17 mouse cellular contexts compared by ENCODE assay signal in genomic region chr1:172406077-172406706, GRCm38 (mm10). TPM values are rescaled to one million over a fixed set of nuclear protein-coding genes. Genes with fewer than 3 reads are reported as not detected.
DNase-seq lines count a peak whose midpoint lies in the region; ATAC-seq and TF ChIP-seq lines count a peak whose summit lies in the region.
"Had no signal": no experiment of that assay in that cellular context is flagged by ENCODE, and none has a peak within 500 bp of the region (broad histone marks: within the 10 kb centered on the region; RNA-seq: fewer than 3 reads in every experiment).

No protein-coding gene starts in this region.

- no peak overlapping the region for H3K9ac ChIP-seq in forebrain, postnatal 0 days
- H3K9ac ChIP-seq in forebrain, embryonic 14.5 days (ENCODE audit: low read length), result no peak overlapping the region
- H3K9ac ChIP-seq: heart, embryonic 15.5 days; lung, embryonic 15.5 days had no signal

- peak; percentile 16; the same call in 1 of the 2 replicates for ATAC-seq in forebrain, postnatal 0 days
- no peak for ATAC-seq in forebrain, embryonic 14.5 days

- H3K27me3 ChIP-seq in forebrain, postnatal 0 days (ENCODE audit: insufficient read depth, low read length), result no peaks in the 10 kb centered on the region
- no peaks in the 10 kb centered on the region for H3K27me3 ChIP-seq in forebrain, embryonic 14.5 days (replicated peaks; ENCODE audit: control insufficient read depth, insufficient read depth, low read length)

- no peak for DNase-seq in forebrain, postnatal 0 days
- DNase-seq in forebrain, embryonic 14.5 days (ENCODE audit: low spot score), result no peak
- DNase-seq in 3134 (ENCODE audit: extremely low read depth, insufficient read length, low spot score), result peak; percentile 26
- DNase-seq in embryo, embryonic 11 days, result peak; percentile 30
- peak; percentile 68 for DNase-seq in mesoderm, embryonic 11.5 days (ENCODE audit: low read depth, low spot score)
- DNase-seq in heart, postnatal 4 days, result no peak
- DNase-seq in layer of hippocampus, postnatal 14 days (ENCODE audit: low spot score in 2 of 2), result no peak
- no peak for DNase-seq in kidney, postnatal 25 days
- DNase-seq: adrenal gland, postnatal 10 days; cerebellum, adult 8-10 months; heart, adult 18-20 months; kidney, postnatal 14 days; layer of hippocampus, adult 9-11 months; right cerebral cortex, postnatal 25 days had no signal

- WGBS in forebrain, postnatal 0 days, result 49% methylated on average over 16 of the region's 16 CpGs
- 50% methylated on average over 16 of the region's 16 CpGs for WGBS in forebrain, embryonic 14.5 days

- no peaks in the 10 kb centered on the region for H3K4me1 ChIP-seq in forebrain, postnatal 0 days (ENCODE audit: insufficient read depth)
- no peaks in the 10 kb centered on the region for H3K4me1 ChIP-seq in forebrain, embryonic 14.5 days (ENCODE audit: control insufficient read depth, insufficient read depth, low read length)
- H3K4me1 ChIP-seq: heart, embryonic 15.5 days; lung, embryonic 15.5 days had no signal

- H3K9me3 ChIP-seq in forebrain, postnatal 0 days (ENCODE audit: low read length), result no peaks in the 10 kb centered on the region
- no peaks in the 10 kb centered on the region for H3K9me3 ChIP-seq in forebrain, embryonic 14.5 days (replicated peaks; ENCODE audit: control insufficient read depth, low read length)
- H3K9me3 ChIP-seq: G1E; heart, embryonic 15.5 days; lung, embryonic 15.5 days had no signal

- H3K4me3 ChIP-seq in forebrain, postnatal 0 days (ENCODE audit: low read depth, low read length), result no peak overlapping the region
- H3K4me3 ChIP-seq in forebrain, embryonic 14.5 days (ENCODE audit: low read depth, low read length), result no peak overlapping the region
- H3K4me3 ChIP-seq: heart, embryonic 15.5 days; lung, embryonic 15.5 days had no signal

- no peak overlapping the region for H3K4me2 ChIP-seq in forebrain, postnatal 0 days (ENCODE audit: low read depth)
- no peak overlapping the region for H3K4me2 ChIP-seq in forebrain, embryonic 14.5 days (ENCODE audit: low read length)
- H3K4me2 ChIP-seq: heart, embryonic 15.5 days; lung, embryonic 15.5 days had no signal

- no peak overlapping the region for H3K27ac ChIP-seq in forebrain, postnatal 0 days (ENCODE audit: low read depth, low read length)
- H3K27ac ChIP-seq in forebrain, embryonic 14.5 days (ENCODE audit: low read depth, low read length), result no peak overlapping the region
- H3K27ac ChIP-seq: heart, embryonic 15.5 days; lung, embryonic 15.5 days had no signal

- no peak for TF ChIP-seq CTCF in forebrain, postnatal 0 days (IDR thresholded peaks at IDR 0.05; ENCODE audit: low read depth)

- no peaks in the 10 kb centered on the region for H3K36me3 ChIP-seq in forebrain, postnatal 0 days (ENCODE audit: insufficient read depth)
- no peaks in the 10 kb centered on the region for H3K36me3 ChIP-seq in forebrain, embryonic 14.5 days (ENCODE audit: control insufficient read depth, insufficient read depth, low read length)
- H3K36me3 ChIP-seq: G1E; heart, embryonic 15.5 days; lung, embryonic 15.5 days had no signal

RNA-seq across cellular contexts. Expression of gene Pigm, which starts 29.8 kb away (rescaled TPM):
- total RNA-seq in forebrain, postnatal 0 days (2014; rRNA removed), result 10.4 and 14.5 TPM in 2 replicates
- 1.9 and 2.3 TPM in 2 replicates for polyA plus RNA-seq in forebrain, postnatal 0 days (2015; fragmentation: Nextera tagmentation; extraction: Ambion mirVana)
- polyA plus RNA-seq in forebrain, embryonic 14.5 days (2014; fragmentation: Nextera tagmentation; extraction: Ambion mirVana), result 4.8 and 5.1 TPM in 2 replicates
- 10 to 100 TPM; 10.1 to 11.4 TPM for total RNA-seq in heart, postnatal 4 days (2021)
- 1 to 10 TPM; 8.9 to 9.5 TPM for total RNA-seq in layer of hippocampus, postnatal 14 days (2021)

Comparison
In these comparisons a context has a peak if more than half of its experiments do, and no peak if none do; other contexts are left out.
1. DNase-seq: peak in 3134 (single experiment), embryo, embryonic 11 days (single experiment) and mesoderm, embryonic 11.5 days (single experiment); none in forebrain, postnatal 0 days (single experiment), forebrain, embryonic 14.5 days (single experiment), heart, postnatal 4 days (single experiment), layer of hippocampus, postnatal 14 days (0 of 2) and kidney, postnatal 25 days (0 of 2).